Mouse (Mus musculus): ENCODE data around the gene Sipa1l1. TPM values are rescaled to one million over a fixed set of nuclear protein-coding genes. Genes with fewer than 3 reads are reported as not detected.

Sipa1l1 gene
- total RNA-seq, 1 experiment = 31.8 TPM

DNA sequence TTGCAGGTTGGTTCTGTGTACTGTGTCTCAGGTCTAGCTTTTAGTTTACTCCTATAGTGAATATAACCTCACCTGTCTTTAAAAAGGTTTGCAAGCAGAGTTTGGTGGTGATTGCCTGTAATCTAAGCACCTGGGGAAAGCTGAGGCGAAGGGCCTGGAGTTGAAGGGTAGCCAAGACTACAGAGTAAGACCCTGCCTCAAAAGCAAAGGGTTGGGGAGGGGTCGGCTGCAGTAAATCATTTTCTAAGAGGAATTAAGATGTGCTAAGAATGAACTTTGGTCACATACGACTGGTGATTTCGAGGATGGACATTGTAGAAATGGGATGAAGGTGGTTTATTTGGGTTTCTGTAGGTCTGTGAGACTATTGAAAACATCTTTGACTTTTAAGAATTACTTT lies 169.4 kb downstream of the Sipa1l1 start:
- TF ChIP-seq ZNF384 (IDR thresholded peaks at IDR 0.05; ENCODE audit: low read depth, low read length) (no peak), CHD2 (IDR thresholded peaks at IDR 0.05; ENCODE audit: low read depth, low read length) (no peak), MAFK (IDR thresholded peaks at IDR 0.05; ENCODE audit: insufficient read depth, low read depth, low read length) (no peak), ZC3H11A (IDR thresholded peaks at IDR 0.05; ENCODE audit: borderline replicate concordance, low read depth, low read length) (no peak), HCFC1 (IDR thresholded peaks at IDR 0.05; ENCODE audit: borderline replicate concordance, insufficient read depth, low read length) (no peak)
- Histone ChIP-seq H3K4me1 (ENCODE audit: control insufficient read depth in 2 of 2, insufficient read depth in 2 of 2, low read length in 2 of 2, poor library complexity in 1 of 2) (peaks cover 0 to 4% of the 10 kb centered on the region in 2 experiments; a peak in 3 of 4 replicates), H3K9me3 (ENCODE audit: control insufficient read depth, insufficient read depth, low read depth, low read length) (no peaks in the 10 kb centered on the region), H3K36me3 (ENCODE audit: control insufficient read depth, insufficient read depth, low read length, poor library complexity, severe bottlenecking) (peaks cover 8% of the 10 kb centered on the region; the same call in 1 of the 2 replicates), H3K27ac (ENCODE audit: insufficient read depth, low read depth, low read length, poor library complexity, severe bottlenecking) (no peak overlapping the region), H3K9ac (ENCODE audit: insufficient read depth, low read depth, low read length, poor library complexity, severe bottlenecking) (no peak overlapping the region), H3K4me3 (ENCODE audit: insufficient read depth in 1 of 2, low read depth in 1 of 2, low read length in 2 of 2, poor library complexity in 1 of 2, severe bottlenecking in 1 of 2) (no peak overlapping the region)
- DNase-seq (ENCODE audit: low read depth, low spot score) = no peak
- in situ Hi-C loops (cut with MboI; ENCODE audit: low sequenced_read_pairs in 2 of 2, unreplicated experiment in 2 of 2) = no loop called here

DNA sequence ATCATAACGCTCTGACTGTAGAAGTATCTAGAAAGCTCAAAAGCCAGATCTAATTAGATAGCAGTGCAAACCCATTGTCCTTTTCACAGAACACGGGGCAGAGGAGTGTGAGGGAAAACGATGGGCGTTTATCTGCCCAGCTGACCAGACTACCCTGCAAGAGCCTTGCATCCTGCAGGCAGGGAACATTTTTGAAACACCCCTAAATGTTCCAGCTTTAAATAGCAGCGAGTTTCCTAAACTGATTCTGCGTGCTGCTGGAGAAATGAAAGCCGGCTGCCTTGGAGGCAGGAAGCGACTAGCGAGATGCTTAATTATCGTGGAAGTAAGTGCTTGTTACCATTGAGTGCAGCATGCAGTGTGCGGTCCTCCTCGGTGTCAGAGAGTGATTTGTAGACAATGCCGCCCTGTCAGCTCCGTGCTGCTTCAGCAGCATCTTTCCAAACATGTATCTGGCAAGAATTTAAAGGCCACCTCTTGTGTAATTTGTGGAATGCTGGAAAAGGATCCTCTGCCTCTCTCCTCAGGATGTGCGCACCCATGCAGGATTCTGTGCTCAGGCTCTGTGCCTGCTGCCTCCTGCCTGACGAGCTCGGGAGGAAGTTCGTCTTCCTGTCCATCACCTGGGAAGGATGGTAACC lies 170.2 kb downstream of the Sipa1l1 start:
- H3K9ac ChIP-seq (ENCODE audit: insufficient read depth, low read depth, low read length, poor library complexity, severe bottlenecking) = no peak overlapping the region
- H3K4me1 ChIP-seq (ENCODE audit: control insufficient read depth in 2 of 2, insufficient read depth in 2 of 2, low read length in 2 of 2, poor library complexity in 1 of 2) = peaks cover 0 to 4% of the 10 kb centered on the region in 2 experiments; a peak in 3 of 4 replicates
- no peak for DNase-seq (ENCODE audit: low read depth, low spot score)
- H3K9me3 ChIP-seq (ENCODE audit: control insufficient read depth, insufficient read depth, low read depth, low read length) = no peaks in the 10 kb centered on the region
- H3K4me3 ChIP-seq (ENCODE audit: insufficient read depth in 1 of 2, low read depth in 1 of 2, low read length in 2 of 2, poor library complexity in 1 of 2, severe bottlenecking in 1 of 2) = no peak overlapping the region
- peaks cover 8% of the 10 kb centered on the region; the same call in 1 of the 2 replicates for H3K36me3 ChIP-seq (ENCODE audit: control insufficient read depth, insufficient read depth, low read length, poor library complexity, severe bottlenecking)
- no peak overlapping the region for H3K27ac ChIP-seq (ENCODE audit: insufficient read depth, low read depth, low read length, poor library complexity, severe bottlenecking)
- no peak for TF ChIP-seq CHD2 (IDR thresholded peaks at IDR 0.05; ENCODE audit: low read depth, low read length)
- no peak for TF ChIP-seq MAFK (IDR thresholded peaks at IDR 0.05; ENCODE audit: insufficient read depth, low read depth, low read length)
- TF ChIP-seq ZNF384 (IDR thresholded peaks at IDR 0.05; ENCODE audit: low read depth, low read length) = no peak
- TF ChIP-seq ZC3H11A (IDR thresholded peaks at IDR 0.05; ENCODE audit: borderline replicate concordance, low read depth, low read length) = no peak
- TF ChIP-seq HCFC1 (IDR thresholded peaks at IDR 0.05; ENCODE audit: borderline replicate concordance, insufficient read depth, low read length) = no peak
- in situ Hi-C loops (cut with MboI; ENCODE audit: low sequenced_read_pairs in 2 of 2, unreplicated experiment in 2 of 2) = no loop called here

DNA sequence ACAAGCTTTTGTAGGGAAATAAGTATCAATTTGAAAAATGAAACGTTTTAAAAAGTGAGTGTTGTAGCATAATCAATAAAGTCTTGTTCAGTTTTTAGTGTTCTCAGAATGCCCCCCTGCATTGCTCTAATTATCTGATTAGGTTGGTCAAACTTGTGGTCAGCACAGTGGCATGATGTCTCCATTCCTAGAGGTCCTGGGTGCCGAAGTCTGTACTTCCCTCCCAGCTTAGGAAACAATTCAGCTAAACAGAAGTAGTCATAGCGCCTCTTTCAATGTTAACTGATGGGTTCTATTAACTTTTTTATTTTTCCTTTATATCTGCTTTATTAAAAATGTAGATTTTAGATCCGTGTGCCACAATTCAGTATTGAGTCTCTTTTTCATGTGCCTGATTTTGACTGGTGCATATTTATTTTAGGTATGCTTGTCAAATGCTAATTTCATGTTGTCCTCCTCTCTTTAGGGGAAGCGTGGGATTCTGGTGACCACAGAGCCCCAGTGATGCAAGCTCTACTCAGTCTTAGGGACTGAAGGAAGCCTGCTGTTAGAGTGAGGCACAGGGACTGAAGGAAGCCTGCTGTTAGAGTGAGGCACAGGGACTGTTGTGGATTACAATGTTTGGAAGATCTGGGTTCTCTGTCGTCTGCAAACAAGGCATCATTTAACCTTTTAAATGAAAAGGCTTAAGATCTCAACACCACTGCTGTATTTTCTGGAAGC lies 171.2 kb downstream of the Sipa1l1 start:
- no peak for DNase-seq (ENCODE audit: low read depth, low spot score)
- Histone ChIP-seq H3K9me3 (ENCODE audit: control insufficient read depth, insufficient read depth, low read depth, low read length) (no peaks in the 10 kb centered on the region), H3K27ac (ENCODE audit: insufficient read depth, low read depth, low read length, poor library complexity, severe bottlenecking) (no peak overlapping the region), H3K4me1 (ENCODE audit: control insufficient read depth in 2 of 2, insufficient read depth in 2 of 2, low read length in 2 of 2, poor library complexity in 1 of 2) (no peaks in the 10 kb centered on the region), H3K36me3 (ENCODE audit: control insufficient read depth, insufficient read depth, low read length, poor library complexity, severe bottlenecking) (peaks cover 8% of the 10 kb centered on the region; the same call in 1 of the 2 replicates), H3K9ac (ENCODE audit: insufficient read depth, low read depth, low read length, poor library complexity, severe bottlenecking) (no peak overlapping the region), H3K4me3 (ENCODE audit: insufficient read depth in 1 of 2, low read depth in 1 of 2, low read length in 2 of 2, poor library complexity in 1 of 2, severe bottlenecking in 1 of 2) (no peak overlapping the region)
- in situ Hi-C loops (cut with MboI; ENCODE audit: low sequenced_read_pairs in 2 of 2, unreplicated experiment in 2 of 2) = no loop called here
- no peak for TF ChIP-seq ZC3H11A (IDR thresholded peaks at IDR 0.05; ENCODE audit: borderline replicate concordance, low read depth, low read length)
- no peak for TF ChIP-seq MAFK (IDR thresholded peaks at IDR 0.05; ENCODE audit: insufficient read depth, low read depth, low read length)
- no peak for TF ChIP-seq ZNF384 (IDR thresholded peaks at IDR 0.05; ENCODE audit: low read depth, low read length)
- no peak for TF ChIP-seq CHD2 (IDR thresholded peaks at IDR 0.05; ENCODE audit: low read depth, low read length)
- TF ChIP-seq HCFC1 (IDR thresholded peaks at IDR 0.05; ENCODE audit: borderline replicate concordance, insufficient read depth, low read length) = no peak

DNA sequence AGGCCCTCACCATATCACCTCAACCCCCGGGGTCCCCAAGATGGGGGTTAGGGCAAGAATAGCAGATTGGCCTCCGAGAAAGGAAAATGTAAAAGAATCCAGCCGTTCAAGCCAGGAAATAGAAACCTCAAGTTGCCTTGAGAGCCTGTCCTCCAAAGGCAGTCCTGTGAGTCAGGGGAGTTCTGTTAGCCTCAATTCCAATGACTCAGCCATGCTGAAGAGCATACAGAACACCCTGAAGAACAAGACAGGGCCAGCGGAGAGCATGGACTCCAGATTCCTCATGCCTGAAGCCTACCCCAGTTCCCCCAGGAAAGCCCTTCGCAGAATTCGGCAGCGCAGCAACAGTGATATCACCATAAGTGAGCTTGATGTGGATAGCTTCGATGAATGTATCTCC lies 172.1 kb downstream of the Sipa1l1 start:
- no peak for DNase-seq (ENCODE audit: low read depth, low spot score)
- Histone ChIP-seq H3K36me3 (ENCODE audit: control insufficient read depth, insufficient read depth, low read length, poor library complexity, severe bottlenecking) (peaks cover 8% of the 10 kb centered on the region; the same call in 1 of the 2 replicates), H3K9me3 (ENCODE audit: control insufficient read depth, insufficient read depth, low read depth, low read length) (no peaks in the 10 kb centered on the region), H3K9ac (ENCODE audit: insufficient read depth, low read depth, low read length, poor library complexity, severe bottlenecking) (no peak overlapping the region), H3K4me1 (ENCODE audit: control insufficient read depth in 2 of 2, insufficient read depth in 2 of 2, low read length in 2 of 2, poor library complexity in 1 of 2) (no peaks in the 10 kb centered on the region), H3K4me3 (ENCODE audit: insufficient read depth in 1 of 2, low read depth in 1 of 2, low read length in 2 of 2, poor library complexity in 1 of 2, severe bottlenecking in 1 of 2) (no peak overlapping the region), H3K27ac (ENCODE audit: insufficient read depth, low read depth, low read length, poor library complexity, severe bottlenecking) (no peak overlapping the region)
- TF ChIP-seq HCFC1 (IDR thresholded peaks at IDR 0.05; ENCODE audit: borderline replicate concordance, insufficient read depth, low read length) (no peak), ZNF384 (IDR thresholded peaks at IDR 0.05; ENCODE audit: low read depth, low read length) (no peak), ZC3H11A (IDR thresholded peaks at IDR 0.05; ENCODE audit: borderline replicate concordance, low read depth, low read length) (no peak), MAFK (IDR thresholded peaks at IDR 0.05; ENCODE audit: insufficient read depth, low read depth, low read length) (no peak)
- in situ Hi-C loops (cut with MboI; ENCODE audit: low sequenced_read_pairs in 2 of 2, unreplicated experiment in 2 of 2) = no loop called here

Measured in ES-E14 (cell line).